Mouse (Mus musculus): Measurements from ENCODE around the gene Epb41l5. TPM values are rescaled to one million over a fixed set of nuclear protein-coding genes. Genes with fewer than 3 reads are reported as not detected.

The Epb41l5 gene
- polyA plus RNA-seq, 1 experiment from 2014 or later: 16.8 TPM

- Histone ChIP-seq H3K4me3 (ENCODE audit: low read depth, low read length) (no peak overlapping the region), H3K27ac (ENCODE audit: low read depth, low read length) (no peak overlapping the region), H3K4me1 (ENCODE audit: control insufficient read depth, insufficient read depth, low read length) (peaks cover 13% of the 10 kb centered on the region), H3K27me3 (replicated peaks; ENCODE audit: control insufficient read depth, insufficient read depth, low read length) (no peaks in the 10 kb centered on the region), H3K4me2 (ENCODE audit: low read length) (no peak overlapping the region), H3K9ac (ENCODE audit: low read length) (no peak overlapping the region), H3K36me3 (ENCODE audit: control insufficient read depth, insufficient read depth, low read length) (no peaks in the 10 kb centered on the region), H3K9me3 (replicated peaks; ENCODE audit: control insufficient read depth, low read length) (no peaks in the 10 kb centered on the region)
- WGBS: 84% methylated on average over 7 of the region's 7 CpGs
- no peak for ATAC-seq
- DNase-seq (ENCODE audit: low spot score): no peak
These were observed 127.1 kb downstream of the Epb41l5 start for GRCm38 (mm10) chr1:119521681-119522080.

GRCm38 (mm10) chr1:119521029-119521428 is 127.8 kb downstream of the Epb41l5 start:
- no peak for DNase-seq (ENCODE audit: low spot score)
- Histone ChIP-seq H3K4me1 (ENCODE audit: control insufficient read depth, insufficient read depth, low read length) (peaks cover 8% of the 10 kb centered on the region), H3K36me3 (ENCODE audit: control insufficient read depth, insufficient read depth, low read length) (no peaks in the 10 kb centered on the region), H3K27me3 (replicated peaks; ENCODE audit: control insufficient read depth, insufficient read depth, low read length) (no peaks in the 10 kb centered on the region), H3K27ac (ENCODE audit: low read depth, low read length) (no peak overlapping the region), H3K4me3 (ENCODE audit: low read depth, low read length) (no peak overlapping the region), H3K9ac (ENCODE audit: low read length) (no peak overlapping the region), H3K9me3 (replicated peaks; ENCODE audit: control insufficient read depth, low read length) (no peaks in the 10 kb centered on the region), H3K4me2 (ENCODE audit: low read length) (no peak overlapping the region)
- ATAC-seq: no peak
- WGBS: 62% methylated on average over 2 of the region's 2 CpGs

- DNase-seq (ENCODE audit: low spot score) (no peak), ATAC-seq (no peak)
- no peak overlapping the region for H3K4me2 ChIP-seq (ENCODE audit: low read length)
- H3K36me3 ChIP-seq (ENCODE audit: control insufficient read depth, insufficient read depth, low read length): no peaks in the 10 kb centered on the region
- no peak overlapping the region for H3K9ac ChIP-seq (ENCODE audit: low read length)
- 85% methylated on average over 6 of the region's 6 CpGs for WGBS
- H3K9me3 ChIP-seq (replicated peaks; ENCODE audit: control insufficient read depth, low read length): no peaks in the 10 kb centered on the region
- no peak overlapping the region for H3K4me3 ChIP-seq (ENCODE audit: low read depth, low read length)
- H3K27ac ChIP-seq (ENCODE audit: low read depth, low read length): no peak overlapping the region
- no peaks in the 10 kb centered on the region for H3K27me3 ChIP-seq (replicated peaks; ENCODE audit: control insufficient read depth, insufficient read depth, low read length)
- no peaks in the 10 kb centered on the region for H3K4me1 ChIP-seq (ENCODE audit: control insufficient read depth, insufficient read depth, low read length)
These were observed 129.5 kb downstream of the Epb41l5 start for GRCm38 (mm10) chr1:119519286-119519685.

GRCm38 (mm10) chr1:119518786-119519185 is 130.0 kb downstream of the Epb41l5 start:
- Histone ChIP-seq H3K27me3 (replicated peaks; ENCODE audit: control insufficient read depth, insufficient read depth, low read length) (no peaks in the 10 kb centered on the region), H3K27ac (ENCODE audit: low read depth, low read length) (no peak overlapping the region), H3K4me2 (ENCODE audit: low read length) (no peak overlapping the region), H3K9ac (ENCODE audit: low read length) (no peak overlapping the region), H3K4me3 (ENCODE audit: low read depth, low read length) (no peak overlapping the region), H3K4me1 (ENCODE audit: control insufficient read depth, insufficient read depth, low read length) (no peaks in the 10 kb centered on the region), H3K36me3 (ENCODE audit: control insufficient read depth, insufficient read depth, low read length) (no peaks in the 10 kb centered on the region), H3K9me3 (replicated peaks; ENCODE audit: control insufficient read depth, low read length) (no peaks in the 10 kb centered on the region)
- no peak for DNase-seq (ENCODE audit: low spot score)
- ATAC-seq: no peak

GRCm38 (mm10) chr1:119518060-119518459 is 130.7 kb downstream of the Epb41l5 start:
- no peak for ATAC-seq
- 78% methylated on average over 7 of the region's 7 CpGs for WGBS
- no peaks in the 10 kb centered on the region for H3K9me3 ChIP-seq (replicated peaks; ENCODE audit: control insufficient read depth, low read length)

GRCm38 (mm10) chr1:119510857-119511256 is 137.9 kb downstream of the Epb41l5 start:
- no peak overlapping the region for H3K4me3 ChIP-seq (ENCODE audit: low read depth, low read length)
- ATAC-seq (no peak), DNase-seq (ENCODE audit: low spot score) (no peak)
- H3K9ac ChIP-seq (ENCODE audit: low read length): no peak overlapping the region
- no peaks in the 10 kb centered on the region for H3K36me3 ChIP-seq (ENCODE audit: control insufficient read depth, insufficient read depth, low read length)
- H3K9me3 ChIP-seq (replicated peaks; ENCODE audit: control insufficient read depth, low read length): no peaks in the 10 kb centered on the region
- 88% methylated on average over 8 of the region's 8 CpGs for WGBS
- H3K4me1 ChIP-seq (ENCODE audit: control insufficient read depth, insufficient read depth, low read length): peaks cover 6% of the 10 kb centered on the region; the same call in 1 of the 2 replicates
- no peak overlapping the region for H3K27ac ChIP-seq (ENCODE audit: low read depth, low read length)
- H3K27me3 ChIP-seq (replicated peaks; ENCODE audit: control insufficient read depth, insufficient read depth, low read length): no peaks in the 10 kb centered on the region
- no peak overlapping the region for H3K4me2 ChIP-seq (ENCODE audit: low read length)

More at GRCm38 (mm10) chr1:119518060-119518459, 130.7 kb downstream of the Epb41l5 start:
- H3K36me3 ChIP-seq (ENCODE audit: control insufficient read depth, insufficient read depth, low read length): no peaks in the 10 kb centered on the region
- no peak for DNase-seq (ENCODE audit: low spot score)
- H3K4me3 ChIP-seq (ENCODE audit: low read depth, low read length): no peak overlapping the region
- H3K27me3 ChIP-seq (replicated peaks; ENCODE audit: control insufficient read depth, insufficient read depth, low read length): no peaks in the 10 kb centered on the region
- no peak overlapping the region for H3K27ac ChIP-seq (ENCODE audit: low read depth, low read length)
- no peaks in the 10 kb centered on the region for H3K4me1 ChIP-seq (ENCODE audit: control insufficient read depth, insufficient read depth, low read length)
- H3K9ac ChIP-seq (ENCODE audit: low read length): no peak overlapping the region
- H3K4me2 ChIP-seq (ENCODE audit: low read length): no peak overlapping the region

- Histone ChIP-seq H3K9ac (ENCODE audit: low read length) (no peak overlapping the region), H3K9me3 (replicated peaks; ENCODE audit: control insufficient read depth, low read length) (no peaks in the 10 kb centered on the region), H3K4me1 (ENCODE audit: control insufficient read depth, insufficient read depth, low read length) (peaks cover 6% of the 10 kb centered on the region; the same call in 1 of the 2 replicates), H3K36me3 (ENCODE audit: control insufficient read depth, insufficient read depth, low read length) (no peaks in the 10 kb centered on the region), H3K27ac (ENCODE audit: low read depth, low read length) (no peak overlapping the region), H3K4me3 (ENCODE audit: low read depth, low read length) (no peak overlapping the region), H3K4me2 (ENCODE audit: low read length) (no peak overlapping the region), H3K27me3 (replicated peaks; ENCODE audit: control insufficient read depth, insufficient read depth, low read length) (no peaks in the 10 kb centered on the region)
- ATAC-seq (no peak), DNase-seq (ENCODE audit: low spot score) (no peak)
- WGBS: 78% methylated on average over 9 of the region's 9 CpGs
These were observed 138.4 kb downstream of the Epb41l5 start for GRCm38 (mm10) chr1:119510409-119510808.

GRCm38 (mm10) chr1:119509474-119509873 is 139.3 kb downstream of the Epb41l5 start:
- DNase-seq (ENCODE audit: low spot score): no peak

GRCm38 (mm10) chr1:119508548-119508947 is 140.3 kb downstream of the Epb41l5 start:
- H3K4me2 ChIP-seq (ENCODE audit: low read length): no peak overlapping the region
- H3K9ac ChIP-seq (ENCODE audit: low read length): no peak overlapping the region
- H3K27me3 ChIP-seq (replicated peaks; ENCODE audit: control insufficient read depth, insufficient read depth, low read length): no peaks in the 10 kb centered on the region
- no peaks in the 10 kb centered on the region for H3K9me3 ChIP-seq (replicated peaks; ENCODE audit: control insufficient read depth, low read length)
- H3K27ac ChIP-seq (ENCODE audit: low read depth, low read length): no peak overlapping the region
- peak; percentile 58 for DNase-seq (ENCODE audit: low spot score)
- peaks cover 11% of the 10 kb centered on the region for H3K4me1 ChIP-seq (ENCODE audit: control insufficient read depth, insufficient read depth, low read length)
- WGBS: 26% methylated on average over 4 of the region's 4 CpGs
- no peaks in the 10 kb centered on the region for H3K36me3 ChIP-seq (ENCODE audit: control insufficient read depth, insufficient read depth, low read length)
- ATAC-seq: no peak
- no peak overlapping the region for H3K4me3 ChIP-seq (ENCODE audit: low read depth, low read length)

More at GRCm38 (mm10) chr1:119509474-119509873, 139.3 kb downstream of the Epb41l5 start:
- H3K27ac ChIP-seq (ENCODE audit: low read depth, low read length): no peak overlapping the region
- H3K36me3 ChIP-seq (ENCODE audit: control insufficient read depth, insufficient read depth, low read length): no peaks in the 10 kb centered on the region
- ATAC-seq: no peak
- H3K4me1 ChIP-seq (ENCODE audit: control insufficient read depth, insufficient read depth, low read length): peaks cover 8% of the 10 kb centered on the region; the same call in 1 of the 2 replicates
- no peak overlapping the region for H3K4me3 ChIP-seq (ENCODE audit: low read depth, low read length)
- no peak overlapping the region for H3K9ac ChIP-seq (ENCODE audit: low read length)
- H3K4me2 ChIP-seq (ENCODE audit: low read length): no peak overlapping the region
- WGBS: 87% methylated on average over 7 of the region's 7 CpGs
- H3K9me3 ChIP-seq (replicated peaks; ENCODE audit: control insufficient read depth, low read length): no peaks in the 10 kb centered on the region
- H3K27me3 ChIP-seq (replicated peaks; ENCODE audit: control insufficient read depth, insufficient read depth, low read length): no peaks in the 10 kb centered on the region
